Mouse (Mus musculus): ENCODE measurements at regions not wholly inside any gene's neighbourhood (a gene's known extent, or its start where the extent isn't known, plus 50 kb on each side); places are given as distances from the start of the nearest gene placed in this dataset.

- CTCF ChIA-PET = no interaction called here
Observed at GRCm38 (mm10) chr12:58901931-58902330, 109.9 kb downstream of the Sec23a start.

- CTCF ChIA-PET = no interaction called here
Observed at GRCm38 (mm10) chr12:58875808-58876207, 136.0 kb downstream of the Sec23a start.

- CTCF ChIA-PET = interaction anchor here (0.6 kb wide), 1 partner anchor 626 kb away, joined by 3 read pairs; no protein-coding TSS in a partner anchor
Observed at GRCm38 (mm10) chr12:58872465-58872864, 139.4 kb downstream of the Sec23a start.

GRCm38 (mm10) chr12:58856498-58856897 is 155.3 kb downstream of the Sec23a start:
- CTCF ChIA-PET = no interaction called here

- CTCF ChIA-PET = no interaction called here
Observed at GRCm38 (mm10) chr12:58851677-58852385, 160.0 kb downstream of the Sec23a start.

- CTCF ChIA-PET = no interaction called here
Observed at GRCm38 (mm10) chr12:58829656-58830055, 182.2 kb downstream of the Sec23a start.

GRCm38 (mm10) chr12:58827864-58828263 is 184.0 kb downstream of the Sec23a start:
- CTCF ChIA-PET = no interaction called here

GRCm38 (mm10) chr12:58825139-58825921 is 186.5 kb downstream of the Sec23a start:
- CTCF ChIA-PET = no interaction called here

GRCm38 (mm10) chr12:58822971-58823370 is 188.8 kb downstream of the Sec23a start:
- CTCF ChIA-PET = no interaction called here

- CTCF ChIA-PET = interaction anchor here (0.7 kb wide), 1 partner anchor 1389 kb away, joined by 9 read pairs; no protein-coding TSS in a partner anchor
Observed at GRCm38 (mm10) chr12:58804068-58804467, 207.7 kb downstream of the Sec23a start.

GRCm38 (mm10) chr12:58802410-58802809 is 209.4 kb downstream of the Sec23a start:
- CTCF ChIA-PET = no interaction called here
